Mouse (Mus musculus) right cerebral cortex, adult 2 months (tissue): ENCODE measurements around the gene Grip2.
A peak's percentile ranks its signal among the peaks of the same experiment; 100 is the strongest.

ENCODE experiments used
- DNase-seq, 2 experiments: peaks; one replicate each; pipeline ENCODE4 v3.0.0; 2021 to 2022; ENCODE audit warnings: low spot score in 2 of 2

Grip2 gene

DNA sequence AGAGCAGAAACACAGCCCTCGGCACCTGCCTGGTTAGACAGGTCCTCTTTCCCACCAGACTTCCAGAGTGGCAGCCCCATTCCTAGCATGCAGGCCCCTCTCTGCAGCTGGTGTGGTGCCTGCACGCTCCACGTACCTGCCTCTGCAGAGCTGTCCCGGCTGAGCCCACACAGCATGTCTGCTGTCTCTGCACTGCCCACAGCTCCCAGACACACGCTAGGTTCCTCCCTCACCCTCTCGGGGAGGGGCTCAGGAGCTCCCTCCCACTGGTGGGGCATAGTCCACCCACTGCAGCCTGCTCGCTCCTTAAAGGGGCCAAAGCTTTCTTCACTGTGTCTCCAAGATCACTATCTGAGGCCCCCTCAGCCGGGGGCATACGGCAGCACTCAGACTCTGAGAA lies 31.0 kb downstream of the Grip2 start:
- peak; percentile 51 to 54 for DNase-seq

DNA sequence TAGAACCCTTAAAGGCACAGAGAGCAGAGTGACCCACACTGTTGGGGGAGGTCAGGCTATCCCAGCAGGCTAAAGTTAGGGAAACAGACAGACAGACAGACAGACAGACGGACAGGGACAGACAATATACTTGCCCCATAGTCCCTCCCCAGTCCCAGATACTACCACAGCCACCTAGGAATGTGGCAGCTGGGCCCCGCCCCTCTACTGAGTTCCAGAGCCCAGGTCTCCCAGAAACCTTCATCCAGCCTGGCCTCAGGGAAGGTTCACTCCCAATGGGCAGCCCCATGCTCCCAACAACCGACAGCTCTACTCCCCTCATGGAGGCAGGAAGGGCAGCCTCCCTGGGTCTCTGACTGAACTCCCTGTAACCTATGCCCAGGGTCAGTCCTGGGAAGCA lies 31.4 kb downstream of the Grip2 start:
- DNase-seq = no peak

DNA sequence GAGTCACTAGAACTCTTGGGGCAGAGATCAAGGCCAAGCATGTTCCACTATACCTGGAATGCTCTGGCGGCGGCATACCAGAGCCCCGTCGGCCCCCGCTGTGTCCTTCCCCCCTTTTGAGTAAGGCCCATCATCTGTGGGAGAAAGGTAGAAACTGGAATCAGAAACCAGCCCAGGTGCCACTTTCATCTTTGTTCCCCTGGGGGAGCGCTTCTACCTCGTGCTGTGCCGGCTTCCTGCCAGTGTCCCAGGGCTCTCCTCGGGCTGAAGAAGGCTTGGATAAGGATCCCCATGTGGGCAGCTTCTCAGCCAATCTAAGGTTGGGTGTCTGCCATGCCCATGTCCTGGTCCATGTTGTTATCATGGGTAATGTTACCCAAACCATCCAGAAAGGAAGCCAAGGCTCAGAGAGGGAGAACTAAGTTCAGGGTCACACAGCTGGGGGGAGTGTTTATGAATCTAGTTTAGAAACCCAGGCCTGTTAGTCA lies 38.7 kb downstream of the Grip2 start:
- DNase-seq = no peak

DNA sequence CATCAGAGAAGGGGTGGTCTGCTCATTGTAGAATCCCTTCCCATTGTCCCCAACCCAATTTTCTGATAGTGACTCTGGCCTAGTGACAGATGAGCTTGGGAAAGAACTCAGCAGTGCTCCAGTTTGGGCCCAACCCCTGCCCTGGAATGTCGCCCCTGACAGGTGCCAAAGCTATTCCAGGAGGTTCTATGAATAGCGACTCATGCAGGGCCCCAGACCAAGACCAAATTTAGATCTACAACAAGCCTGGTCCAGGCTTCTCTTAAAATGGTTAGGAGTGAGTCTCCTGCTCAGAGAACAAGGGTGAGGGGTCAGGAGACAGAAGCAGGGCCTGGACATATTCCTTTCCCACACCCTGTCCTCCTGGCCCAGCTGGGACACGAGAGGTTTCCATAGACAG lies 42.0 kb downstream of the Grip2 start:
- DNase-seq = no peak

DNA sequence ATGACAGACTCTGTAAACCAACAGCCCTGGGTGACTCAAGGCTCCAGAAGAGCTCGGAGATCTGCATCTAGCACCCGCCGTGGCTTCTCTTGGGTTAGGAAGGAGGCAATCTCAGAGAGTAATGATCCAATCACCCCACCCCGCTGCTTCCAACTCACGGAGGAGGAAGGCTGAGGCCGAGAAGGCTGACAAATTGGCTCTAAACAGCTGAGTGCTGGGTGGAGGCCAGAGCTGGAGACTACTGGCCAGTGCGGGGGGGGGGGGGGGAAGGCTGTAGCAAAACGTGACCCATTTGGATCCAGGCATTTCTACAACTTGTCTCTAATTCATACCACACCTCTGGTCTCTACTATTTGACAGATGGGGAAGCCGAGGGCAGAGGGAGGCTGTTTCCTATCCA lies 47.8 kb downstream of the Grip2 start:
- DNase-seq = no peak

DNA sequence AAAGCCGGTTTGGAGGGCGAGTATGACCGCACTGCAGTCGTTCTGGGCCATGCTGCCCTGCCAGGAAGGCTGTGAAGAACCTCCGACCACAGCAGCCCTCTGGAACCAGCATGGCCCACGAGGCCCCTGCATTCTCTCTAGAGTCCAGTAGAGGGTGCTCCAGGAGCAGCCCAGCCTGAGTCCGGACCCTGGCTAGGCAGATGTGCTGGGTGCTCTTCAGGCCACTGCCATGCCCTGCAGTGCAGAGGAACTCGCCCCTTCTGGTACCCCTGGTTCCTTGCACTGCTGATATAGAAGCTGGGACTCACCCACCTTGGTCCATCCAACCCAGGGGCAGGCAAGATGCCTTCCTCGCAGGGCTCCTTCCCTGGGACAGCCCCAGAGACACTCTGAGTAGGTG lies 50.5 kb downstream of the Grip2 start:
- peak; percentile 65 to 66 for DNase-seq

DNA sequence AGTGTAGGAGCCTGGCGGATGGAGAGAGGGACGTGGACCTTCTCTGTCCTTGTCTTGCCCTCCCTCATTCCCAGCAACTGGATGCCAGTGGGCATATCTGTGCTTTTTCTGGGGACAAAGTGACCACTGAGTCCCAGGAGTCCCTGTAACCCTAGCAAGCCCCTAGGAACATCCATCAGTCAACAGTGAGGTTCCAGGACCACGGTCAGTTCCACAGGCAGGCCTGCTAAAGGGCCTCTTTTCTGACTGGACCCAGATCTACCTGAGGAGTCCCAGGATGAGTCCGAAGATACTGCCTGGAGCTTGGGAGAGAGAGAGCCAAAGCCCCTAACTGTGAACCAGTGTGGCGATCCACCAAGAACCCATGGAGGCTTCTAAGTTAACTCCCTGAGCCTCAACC lies 53.1 kb downstream of the Grip2 start:
- no peak for DNase-seq

DNA sequence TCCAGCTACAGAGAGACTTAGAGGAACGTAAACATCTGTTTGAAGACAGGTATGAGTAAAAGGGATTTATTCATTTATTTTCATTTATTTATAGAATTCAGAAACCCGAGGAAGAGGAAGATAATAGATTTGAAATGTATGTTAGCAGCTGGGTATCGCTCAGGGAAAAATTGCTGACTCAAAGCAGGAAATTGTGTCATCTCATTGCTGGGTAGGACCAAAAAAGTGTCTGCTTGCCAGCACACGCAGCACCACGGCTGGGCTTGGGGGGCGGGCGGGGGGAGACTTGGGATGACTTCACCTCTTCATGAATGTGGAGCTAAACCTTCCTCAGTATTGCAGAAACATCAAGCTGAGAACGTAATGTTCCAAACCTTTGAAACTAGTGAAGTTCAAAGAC lies 59.5 kb downstream of the Grip2 start:
- no peak for DNase-seq

DNA sequence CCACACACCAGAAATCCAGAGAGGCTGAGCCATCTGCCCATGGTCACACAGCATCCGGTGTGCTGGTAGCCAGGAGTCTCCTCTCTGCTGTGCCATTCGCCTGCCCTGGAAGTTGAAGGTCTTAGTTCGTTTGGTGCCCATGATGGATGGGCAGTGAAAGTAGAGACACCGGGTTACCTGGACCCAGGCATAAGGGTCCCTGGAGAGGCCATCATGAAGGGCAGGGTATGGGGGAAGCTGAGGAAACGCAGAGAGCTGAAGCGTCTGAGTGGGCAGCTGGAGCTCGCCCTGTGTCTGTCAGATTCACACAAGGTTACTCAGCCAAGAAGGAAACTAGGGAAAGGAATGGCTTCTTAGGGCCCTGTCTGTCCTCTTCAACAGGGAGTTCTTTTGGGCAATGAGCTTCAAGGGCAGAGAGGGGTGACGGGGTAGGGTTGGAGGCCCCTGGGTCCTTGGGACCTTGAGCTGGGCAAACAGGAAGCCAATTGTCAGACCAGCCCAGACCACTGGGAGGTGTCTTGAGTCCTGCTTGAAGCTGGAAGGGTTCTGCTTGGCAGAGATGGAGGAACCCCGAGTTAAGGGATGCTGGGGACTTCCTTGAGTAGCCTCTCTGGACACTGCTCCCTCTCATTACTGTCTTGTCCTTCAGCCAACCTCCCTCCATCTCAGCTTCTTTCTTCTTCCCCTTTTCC lies 64.9 kb downstream of the Grip2 start:
- DNase-seq = no peak

DNA sequence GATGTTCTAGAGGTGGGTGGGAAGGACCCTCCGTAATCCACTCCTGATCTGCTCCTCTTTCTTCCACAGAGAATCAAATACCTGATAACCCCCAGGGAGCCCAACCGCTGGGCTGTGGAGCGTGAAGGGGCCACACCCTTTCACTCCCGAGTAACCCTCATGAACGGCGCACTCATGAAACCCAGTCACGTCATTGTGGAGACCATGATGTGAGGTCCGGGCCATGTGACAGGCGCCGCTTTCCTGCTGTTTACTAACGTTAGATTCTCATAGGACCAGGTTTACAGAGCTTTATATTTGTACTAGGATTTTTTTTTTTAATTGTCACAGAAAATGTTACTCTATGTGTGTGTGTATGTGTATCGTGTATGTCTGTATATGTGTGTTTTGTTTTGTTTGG lies 72.2 kb downstream of the Grip2 start:
- no peak for DNase-seq

DNA sequence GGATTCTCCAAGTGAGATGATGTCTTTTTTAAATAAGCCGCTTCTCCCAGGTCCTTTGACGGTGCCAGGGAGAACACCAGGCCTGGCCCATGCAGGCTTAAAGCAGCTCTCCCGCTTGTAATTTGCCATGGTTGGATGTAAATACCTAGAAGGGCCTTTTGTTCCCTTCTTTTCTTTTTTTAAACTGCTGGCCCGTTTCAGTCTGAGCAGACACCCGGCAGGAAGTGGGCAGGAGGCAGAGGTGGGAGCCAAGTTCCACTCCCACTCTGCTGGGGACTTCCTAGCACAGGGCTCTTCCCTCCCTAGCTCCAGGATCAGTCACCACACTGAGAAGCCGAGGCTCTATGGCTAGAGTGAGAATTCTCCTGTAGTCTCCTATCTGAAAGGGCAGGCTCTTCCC lies 73.0 kb downstream of the Grip2 start:
- DNase-seq = peak; percentile 48 to 59

DNA sequence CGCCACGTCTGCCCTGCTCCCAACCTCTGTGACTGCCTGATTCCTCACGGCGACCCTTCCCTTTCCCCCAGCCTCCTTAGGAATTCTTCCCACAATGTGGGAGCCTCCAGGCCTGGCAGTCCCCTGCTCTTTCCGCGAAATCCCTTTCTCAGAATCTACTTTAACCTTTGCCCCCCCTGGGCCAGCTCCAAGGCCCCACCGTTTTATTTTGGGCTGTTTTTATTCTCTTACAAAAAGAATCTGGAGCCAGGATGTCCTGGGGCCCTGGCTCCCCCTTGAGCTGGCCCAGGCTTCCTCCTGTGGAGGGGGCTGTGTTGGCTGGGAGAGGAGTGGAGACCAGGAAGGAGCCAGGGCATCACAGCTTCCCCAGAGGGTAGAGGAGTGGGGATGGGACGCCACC lies 74.2 kb downstream of the Grip2 start:
- no peak for DNase-seq

DNA sequence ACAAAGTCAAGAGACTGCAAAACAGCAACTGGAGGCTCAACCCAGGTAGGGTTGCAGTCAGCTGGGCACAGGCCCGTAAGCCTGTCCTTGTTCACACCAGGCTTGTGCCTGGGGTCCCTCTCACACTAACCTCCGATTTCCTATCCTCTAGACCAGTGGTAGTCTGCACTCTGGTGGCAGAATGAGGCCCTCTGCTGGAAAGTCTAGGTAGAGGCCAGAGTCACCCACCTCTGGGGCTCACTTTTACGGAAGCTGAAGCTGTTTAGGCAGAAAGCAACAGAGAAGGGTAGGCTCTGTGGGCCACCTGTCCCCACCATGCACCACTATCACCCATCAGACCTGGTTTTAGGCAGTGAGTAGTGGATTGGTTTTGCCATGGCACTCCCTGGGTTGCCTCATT lies 76.1 kb downstream of the Grip2 start:
- no peak for DNase-seq

DNA sequence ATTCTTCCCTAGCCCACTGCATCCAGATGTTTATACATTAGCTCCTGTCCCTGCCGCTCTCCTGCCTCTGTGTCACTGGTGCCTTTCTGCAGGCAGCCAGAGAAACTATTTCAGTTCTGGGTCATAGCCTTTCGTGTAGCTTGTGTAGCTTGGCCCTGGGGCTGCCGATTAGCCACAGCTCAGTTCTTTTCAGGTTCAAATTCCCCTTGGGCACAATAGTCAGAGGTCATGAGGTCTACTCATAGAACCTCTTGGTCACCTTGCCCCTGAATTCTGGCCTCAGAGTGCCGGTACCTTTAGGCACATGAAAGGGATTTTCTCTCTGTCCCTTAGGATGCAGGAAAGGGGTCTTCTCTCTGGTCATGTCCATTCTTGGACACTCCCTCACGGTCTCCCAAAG lies 80.3 kb downstream of the Grip2 start:
- DNase-seq = no peak

DNA sequence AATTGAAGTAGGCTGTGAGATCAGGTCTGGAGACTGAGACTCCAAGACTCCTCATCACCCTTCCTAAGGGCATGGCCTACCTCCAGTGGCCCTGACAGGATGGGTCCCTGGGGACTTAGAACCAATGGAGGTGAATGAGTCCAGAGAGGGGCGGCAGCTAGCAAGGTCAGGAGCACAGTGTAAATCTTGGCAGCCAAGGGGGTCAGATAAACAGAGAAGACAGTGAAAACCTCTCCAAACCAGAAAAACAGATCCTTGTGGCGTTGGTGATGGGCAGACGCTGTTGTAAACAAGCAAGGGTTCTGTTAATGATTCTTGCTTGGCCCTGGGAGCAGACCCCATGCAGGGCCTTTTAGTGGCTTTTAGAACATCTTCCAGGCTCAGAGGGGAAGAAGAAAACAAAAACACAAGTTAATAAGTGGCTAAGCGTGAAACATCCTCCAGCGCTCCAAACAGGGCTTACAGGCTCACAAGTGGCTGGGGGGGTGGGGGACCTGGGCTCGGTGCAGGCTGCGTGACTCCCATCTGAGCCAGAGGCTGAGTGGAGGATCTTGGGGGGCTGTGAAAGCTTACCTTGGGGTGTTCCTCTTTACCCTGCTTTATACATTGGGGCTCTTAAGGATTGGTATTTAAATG lies 81.0 kb downstream of the Grip2 start:
- no peak for DNase-seq

DNA sequence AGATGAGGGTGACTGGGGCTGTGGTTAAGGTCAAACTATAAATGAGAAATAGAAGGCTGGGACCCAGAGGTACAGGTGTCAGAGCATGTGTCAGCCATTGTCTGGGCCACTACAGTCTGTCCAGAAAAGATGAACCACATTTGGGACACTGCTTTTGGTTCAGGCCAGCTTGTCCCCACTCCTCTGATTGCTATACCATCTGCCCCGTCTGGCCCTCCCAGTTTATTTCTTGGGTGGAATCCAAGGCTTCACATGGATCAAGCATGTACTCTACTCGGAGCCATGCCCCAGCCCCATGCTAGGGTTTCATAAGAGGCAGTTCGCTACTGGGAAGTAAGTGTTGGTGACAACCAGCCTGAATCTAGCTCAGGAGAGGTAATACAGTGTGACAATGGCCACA lies 81.8 kb downstream of the Grip2 start:
- DNase-seq = no peak

DNA sequence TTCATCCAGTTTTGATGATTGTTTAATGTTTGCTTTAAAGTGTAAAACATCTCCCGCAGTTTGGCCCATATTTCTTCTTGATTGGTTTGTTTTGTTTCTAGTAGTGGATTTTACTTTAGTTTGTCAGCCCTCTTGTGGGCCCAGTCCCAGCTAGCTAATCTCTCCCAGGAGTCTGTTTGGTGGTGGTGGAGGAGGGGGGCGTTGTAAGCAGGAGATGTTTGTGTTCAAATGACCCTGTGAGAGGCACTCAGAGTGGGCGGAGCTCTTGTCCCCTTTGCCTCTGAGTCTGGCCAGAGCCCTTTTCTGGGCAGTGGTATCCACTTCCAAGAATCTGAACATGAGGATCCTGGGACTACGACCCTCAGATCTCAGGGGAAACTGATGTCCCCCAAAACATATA lies 83.2 kb downstream of the Grip2 start:
- DNase-seq = no peak

DNA sequence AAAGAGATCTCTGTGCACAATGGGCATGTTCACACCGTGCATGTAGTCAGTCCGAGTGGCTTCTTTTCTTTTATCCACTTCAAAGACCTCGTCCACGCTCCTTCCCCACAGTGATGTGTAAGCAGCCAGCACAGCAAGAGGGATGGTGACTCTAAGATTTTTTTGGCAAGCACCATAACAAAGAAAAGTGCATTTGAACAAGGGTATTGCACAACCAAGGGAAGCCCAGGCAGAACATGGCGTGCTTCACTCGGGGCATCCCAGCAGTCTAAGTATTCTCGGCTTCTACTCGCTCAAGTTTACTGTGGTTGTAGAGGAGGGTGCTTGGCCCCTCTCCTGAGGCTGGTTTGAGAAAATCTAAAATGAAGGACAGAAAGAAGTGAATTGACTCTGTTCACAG lies 84.1 kb downstream of the Grip2 start:
- no peak for DNase-seq

DNA sequence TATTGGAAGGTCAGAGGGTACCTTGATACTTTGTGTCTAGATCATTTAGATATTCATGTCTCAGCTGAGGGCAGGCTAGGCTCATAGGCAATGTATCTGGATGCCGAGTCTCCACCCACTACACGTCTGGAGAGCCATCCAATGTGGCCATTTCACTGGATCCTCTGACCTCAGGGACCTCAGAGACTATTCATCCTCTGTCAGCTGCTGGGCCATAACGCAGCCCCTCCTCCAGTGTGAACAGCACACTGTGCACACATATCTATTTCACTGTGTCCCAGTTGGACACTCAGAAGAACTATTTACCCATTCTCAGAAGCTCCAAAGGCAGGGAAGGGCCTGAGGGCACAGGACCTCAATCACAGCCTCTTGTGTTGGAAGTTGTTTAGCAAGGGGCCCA lies 84.6 kb downstream of the Grip2 start:
- no peak for DNase-seq

DNA sequence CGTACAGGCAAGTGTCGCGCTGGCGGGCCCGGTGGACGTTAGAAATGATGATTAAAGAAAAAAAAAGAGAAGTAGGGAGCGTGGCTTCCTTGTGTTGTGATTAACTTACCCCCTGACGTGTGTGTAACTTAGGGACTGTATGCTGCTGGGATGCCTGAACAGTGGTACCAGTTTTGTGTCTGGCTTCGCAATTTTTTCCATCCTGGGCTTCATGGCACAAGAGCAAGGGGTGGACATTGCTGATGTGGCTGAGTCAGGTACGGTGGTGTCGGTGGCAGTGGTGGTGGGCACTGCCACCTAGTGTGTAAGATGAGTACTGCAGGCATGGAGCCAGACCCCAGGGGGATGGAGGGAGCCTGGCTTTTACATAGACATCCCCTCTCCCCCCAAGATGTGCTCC lies 86.0 kb downstream of the Grip2 start:
- peak; percentile 62 to 67 for DNase-seq

DNA sequence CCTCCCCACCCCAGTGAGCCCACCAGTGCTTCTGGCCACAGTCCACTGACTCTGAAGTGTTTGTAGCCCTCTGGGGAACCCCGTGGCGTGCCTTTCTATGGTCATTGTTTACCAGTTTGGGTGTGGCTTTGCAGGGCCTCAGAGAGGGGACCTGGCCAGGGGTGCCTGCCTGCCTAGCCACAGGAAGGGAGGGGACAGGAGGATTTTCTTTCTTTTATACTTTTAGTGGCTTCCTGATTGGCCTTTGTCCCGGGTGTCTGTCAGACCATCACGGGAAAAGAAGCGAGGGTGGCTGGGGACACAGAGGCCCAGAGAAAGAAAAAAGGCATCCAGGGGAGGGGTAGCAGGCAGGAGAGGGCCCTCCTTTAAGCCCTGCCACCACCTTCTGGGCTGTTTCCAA lies 89.0 kb downstream of the Grip2 start:
- DNase-seq = no peak

DNA sequence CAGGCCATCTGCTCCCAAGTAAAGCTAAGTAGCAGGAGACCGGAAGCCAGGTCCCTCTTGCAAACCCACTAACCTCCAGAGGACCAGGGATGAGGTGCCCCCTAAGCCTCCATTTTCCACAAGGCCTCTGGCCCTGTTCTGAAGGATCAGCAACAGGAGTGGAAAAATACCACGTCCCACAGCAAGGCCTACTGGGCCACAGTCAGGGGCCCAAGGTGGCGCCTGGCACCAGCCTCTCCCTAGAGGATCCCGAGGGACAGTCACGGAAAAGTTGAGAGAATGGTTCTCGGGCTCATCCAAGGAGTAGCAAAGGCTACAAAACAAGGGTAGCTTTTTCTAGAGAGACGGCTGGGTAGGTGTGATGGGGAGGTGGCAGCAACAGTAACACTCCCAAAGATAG lies 89.6 kb downstream of the Grip2 start:
- DNase-seq = no peak

DNA sequence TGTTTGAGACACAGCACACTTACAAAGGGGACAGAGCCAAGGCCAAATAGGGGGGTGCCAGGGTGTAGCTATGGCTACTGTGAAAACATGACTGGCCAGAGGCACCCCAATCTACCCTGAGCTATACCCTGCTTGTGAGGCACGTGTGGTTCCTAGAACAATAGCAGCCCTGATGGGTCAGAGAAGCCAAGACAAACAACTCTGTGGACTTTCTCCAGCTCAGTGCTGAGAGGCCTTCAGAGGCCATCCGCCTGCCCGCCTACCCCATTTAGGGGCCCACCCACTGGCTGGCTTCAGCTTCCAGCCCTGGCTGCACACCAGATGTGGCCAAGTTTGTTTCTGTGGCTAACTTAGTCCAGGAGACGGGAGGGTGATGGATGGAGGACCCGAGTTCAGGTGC lies 90.6 kb downstream of the Grip2 start:
- DNase-seq = no peak

DNA sequence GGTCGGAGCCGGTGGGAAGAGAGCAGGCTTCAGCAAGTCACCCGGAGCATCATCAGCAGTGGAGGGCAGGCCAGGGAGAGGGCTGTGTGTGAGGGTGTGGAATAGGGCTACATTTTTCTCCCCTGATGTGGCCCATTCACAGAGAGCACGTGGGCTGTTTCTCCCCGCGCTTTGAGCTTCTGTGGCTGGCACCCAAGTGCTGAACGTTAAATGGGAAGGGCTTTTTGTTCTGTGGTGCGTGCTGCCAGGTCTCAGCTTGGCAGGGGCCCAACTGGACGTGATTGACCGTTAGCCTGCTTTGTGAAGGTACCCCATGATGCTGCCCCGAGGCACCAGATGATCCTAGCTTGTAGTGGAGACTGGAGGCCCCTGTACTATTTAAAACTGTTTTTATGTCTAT lies 94.9 kb downstream of the Grip2 start:
- peak; percentile 29 to 47 for DNase-seq
